Mouse (Mus musculus): ENCODE results near the gene Glrp1. TPM values are rescaled to one million over a fixed set of nuclear protein-coding genes. Genes with fewer than 3 reads are reported as not detected.

Gene Glrp1
- 0.42 TPM in 1 of 2 replicates, not detected in the other for total RNA-seq (2015; ENCODE audit: low replicate concordance)
- not detected in 2 replicates for total RNA-seq (2017; ENCODE audit: low replicate concordance)

- ATAC-seq (replicated peaks; ENCODE audit: low FRiP score, poor library complexity, severe bottlenecking), result no peak; the same call in 1 of the 2 replicates
Measured at GRCm38 (mm10) chr1:88509789-88510188, at the start of gene Glrp1. TSS of gene Glrp1 (minus strand) at chr1:88510066.

DNA sequence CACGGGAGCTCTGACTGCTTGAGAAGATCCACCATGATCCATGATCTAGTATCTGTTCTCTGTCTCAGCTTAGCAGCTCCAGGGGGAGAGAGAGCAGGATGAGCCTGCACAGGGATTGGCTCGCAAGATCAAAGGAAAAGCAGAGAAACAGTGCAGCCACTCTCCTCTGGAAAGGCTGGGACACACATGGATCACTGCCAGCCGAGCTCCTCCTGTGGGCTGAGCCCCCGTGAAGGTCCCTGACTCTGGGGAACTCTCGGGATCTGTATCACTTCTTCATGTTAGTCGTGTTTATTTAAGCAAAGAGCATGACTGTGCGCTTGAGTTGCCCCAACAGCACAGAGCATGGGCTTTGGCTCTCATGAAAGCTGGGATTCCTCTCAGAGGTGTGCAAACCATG, 49.4 kb upstream of the Glrp1 start:
- no peak for ATAC-seq (replicated peaks; ENCODE audit: low FRiP score, poor library complexity, severe bottlenecking)

DNA sequence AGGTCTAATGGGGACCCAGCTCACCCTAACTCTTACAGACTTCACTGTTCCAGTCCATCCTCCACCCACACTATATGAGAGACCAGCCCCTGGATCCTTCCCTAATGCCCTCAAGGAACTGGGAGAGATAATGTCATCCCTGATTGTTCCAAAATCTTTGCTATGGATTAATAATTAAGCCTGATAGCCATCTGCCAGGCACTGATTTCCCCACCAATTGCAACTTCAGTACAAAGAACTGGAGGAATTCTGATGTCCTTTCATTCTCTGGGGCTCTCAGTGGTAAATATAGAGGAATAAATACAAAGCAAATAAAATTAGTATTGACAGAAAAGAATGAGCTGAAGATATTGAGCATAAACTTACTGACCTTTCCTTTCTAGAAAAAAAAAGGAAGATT, 48.9 kb upstream of the Glrp1 start:
- no peak for ATAC-seq (replicated peaks; ENCODE audit: low FRiP score, poor library complexity, severe bottlenecking)

DNA sequence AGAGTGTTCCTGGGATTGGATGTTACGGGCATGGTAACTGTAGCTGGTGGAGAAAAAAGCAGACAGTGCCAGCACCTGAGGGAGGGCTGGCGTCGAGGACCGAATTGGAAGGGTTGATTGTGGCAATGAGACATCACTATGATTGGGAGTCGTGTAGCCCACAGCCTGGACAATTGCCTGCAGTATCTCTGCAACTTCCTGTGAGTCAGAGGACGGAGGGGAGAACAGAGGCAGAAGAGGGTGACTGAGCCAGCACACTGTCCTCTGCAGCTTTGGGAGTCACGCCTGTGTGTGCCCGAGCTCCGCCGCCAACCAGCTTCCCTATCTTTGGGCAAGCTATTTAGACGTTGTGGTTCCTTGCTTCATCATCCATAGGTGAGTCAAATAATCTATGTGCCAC, 46.5 kb upstream of the Glrp1 start:
- ATAC-seq (replicated peaks; ENCODE audit: low FRiP score, poor library complexity, severe bottlenecking), result no peak

GRCm38 (mm10) chr1:88553500-88554187, 43.8 kb upstream of the Glrp1 start:
- ATAC-seq (replicated peaks; ENCODE audit: low FRiP score, poor library complexity, severe bottlenecking), result no peak

DNA sequence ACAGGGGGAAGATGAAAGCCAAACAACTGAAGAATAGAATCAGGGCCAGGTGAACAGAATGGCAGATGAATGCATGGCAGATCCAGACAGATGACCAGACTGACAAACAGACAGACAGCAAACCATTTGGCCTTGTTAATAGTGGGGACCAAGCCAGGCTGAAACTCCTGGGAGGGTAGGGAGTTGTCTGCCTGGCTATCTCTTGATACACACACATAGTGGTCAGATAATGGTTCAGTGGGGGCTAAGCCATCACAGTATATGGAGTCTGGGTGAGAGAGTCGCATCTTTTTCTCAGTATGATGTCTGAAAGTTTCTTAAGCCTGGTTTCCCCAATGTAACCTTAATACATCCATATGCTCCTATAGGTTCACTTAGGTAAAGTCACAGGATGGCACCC, 39.4 kb upstream of the Glrp1 start:
- no peak for ATAC-seq (replicated peaks; ENCODE audit: low FRiP score, poor library complexity, severe bottlenecking)

GRCm38 (mm10) chr1:88547172-88547571, 37.3 kb upstream of the Glrp1 start:
- ATAC-seq (replicated peaks; ENCODE audit: low FRiP score, poor library complexity, severe bottlenecking), result no peak

DNA sequence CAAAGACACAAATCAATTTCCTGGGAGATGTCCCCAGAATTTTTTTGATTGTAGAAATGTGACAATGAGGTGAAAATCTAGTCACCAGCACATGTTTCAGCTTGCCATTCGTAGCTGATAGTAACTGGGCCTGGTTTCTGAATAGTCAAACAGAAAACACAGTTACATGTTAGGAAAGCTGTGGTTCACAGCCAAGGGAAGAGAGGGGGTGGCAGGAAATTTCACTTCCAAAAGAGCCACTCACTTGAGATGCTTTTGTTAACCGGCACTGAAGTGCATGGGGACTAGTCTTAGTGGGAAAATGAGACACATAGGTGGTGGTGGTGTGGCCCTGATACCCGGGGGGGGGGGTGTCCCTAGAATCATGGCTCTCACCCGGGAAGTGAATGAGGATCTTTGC, 33.7 kb upstream of the Glrp1 start:
- no peak for ATAC-seq (replicated peaks; ENCODE audit: low FRiP score, poor library complexity, severe bottlenecking)

GRCm38 (mm10) chr1:88539823-88540222, 30.0 kb upstream of the Glrp1 start:
- ATAC-seq (replicated peaks; ENCODE audit: low FRiP score, poor library complexity, severe bottlenecking), result no peak

GRCm38 (mm10) chr1:88539256-88539655, 29.4 kb upstream of the Glrp1 start:
- no peak for ATAC-seq (replicated peaks; ENCODE audit: low FRiP score, poor library complexity, severe bottlenecking)

GRCm38 (mm10) chr1:88536308-88536707, 26.4 kb upstream of the Glrp1 start:
- no peak for ATAC-seq (replicated peaks; ENCODE audit: low FRiP score, poor library complexity, severe bottlenecking)

- ATAC-seq (replicated peaks; ENCODE audit: low FRiP score, poor library complexity, severe bottlenecking), result no peak
Measured at GRCm38 (mm10) chr1:88534091-88534490, 24.2 kb upstream of the Glrp1 start.

GRCm38 (mm10) chr1:88526161-88526560, 16.3 kb upstream of the Glrp1 start:
- ATAC-seq (replicated peaks; ENCODE audit: low FRiP score, poor library complexity, severe bottlenecking), result no peak

DNA sequence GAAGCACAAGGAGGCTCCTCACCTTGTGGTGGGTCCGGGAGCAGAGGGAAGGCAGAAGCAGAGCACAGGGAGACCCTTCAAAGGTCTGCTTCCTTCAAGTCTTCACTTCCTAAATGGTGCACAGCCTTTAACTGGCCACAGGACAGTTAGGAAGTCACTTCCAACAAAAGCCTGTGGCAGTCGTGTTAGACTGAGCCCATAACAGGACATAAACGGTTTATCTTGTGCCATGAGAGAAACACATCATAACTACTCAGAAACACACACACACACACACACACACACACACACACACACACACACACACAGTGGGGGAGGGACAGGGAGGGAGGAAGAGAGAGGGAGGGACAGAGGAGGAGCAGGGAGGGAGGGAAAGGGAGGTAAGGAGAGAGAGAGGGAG, 15.8 kb upstream of the Glrp1 start:
- ATAC-seq (replicated peaks; ENCODE audit: low FRiP score, poor library complexity, severe bottlenecking), result no peak

- ATAC-seq (replicated peaks; ENCODE audit: low FRiP score, poor library complexity, severe bottlenecking), result no peak
Measured at GRCm38 (mm10) chr1:88521170-88521747, 11.4 kb upstream of the Glrp1 start.

- ATAC-seq (replicated peaks; ENCODE audit: low FRiP score, poor library complexity, severe bottlenecking), result no peak
Measured at GRCm38 (mm10) chr1:88513613-88514012, 3.7 kb upstream of the Glrp1 start.

GRCm38 (mm10) chr1:88507886-88508285, 2.0 kb downstream of the Glrp1 start:
- no peak for ATAC-seq (replicated peaks; ENCODE audit: low FRiP score, poor library complexity, severe bottlenecking)

- no peak for ATAC-seq (replicated peaks; ENCODE audit: low FRiP score, poor library complexity, severe bottlenecking)
Measured at GRCm38 (mm10) chr1:88507214-88507613, 2.7 kb downstream of the Glrp1 start.

DNA sequence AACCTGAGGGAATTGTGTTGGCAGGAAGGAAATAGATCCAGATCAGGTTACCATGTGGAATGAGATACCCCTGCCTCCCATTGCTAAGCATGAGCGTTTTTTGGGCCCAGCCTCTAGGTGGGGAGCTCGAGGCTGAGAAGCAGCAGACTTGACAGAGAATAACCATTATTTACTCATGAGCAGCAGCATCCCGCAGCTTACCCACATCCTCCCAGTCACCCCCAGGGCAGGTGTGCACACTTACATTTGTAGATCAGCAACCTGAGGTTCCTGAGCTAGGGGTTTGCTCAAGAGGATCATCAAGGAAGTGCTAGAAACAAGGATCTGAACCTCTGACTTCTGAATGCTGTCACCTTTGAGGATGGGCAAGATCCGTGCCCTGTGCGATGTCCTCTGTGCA, 3.5 kb downstream of the Glrp1 start:
- ATAC-seq (replicated peaks; ENCODE audit: low FRiP score, poor library complexity, severe bottlenecking), result no peak

DNA sequence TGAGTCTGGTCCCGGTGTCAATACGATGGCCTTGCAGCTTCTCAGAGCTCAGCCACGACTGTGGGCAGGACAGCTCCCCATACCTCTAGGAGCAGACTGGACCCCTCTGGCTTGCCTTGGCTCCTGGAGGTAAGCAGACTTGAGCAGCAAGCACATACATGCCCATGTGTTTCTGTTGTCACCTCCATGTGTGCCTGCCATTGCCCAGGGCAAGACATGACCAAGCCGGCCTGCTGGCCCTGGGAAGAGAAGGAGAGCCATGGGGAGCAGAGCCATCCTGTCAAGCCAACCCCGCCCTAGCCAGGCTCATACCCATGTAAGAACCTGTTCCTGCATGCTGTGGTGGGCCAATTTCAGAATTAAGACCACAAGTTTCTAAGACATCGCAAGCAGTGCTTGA, 4.2 kb downstream of the Glrp1 start:
- ATAC-seq (replicated peaks; ENCODE audit: low FRiP score, poor library complexity, severe bottlenecking), result no peak

GRCm38 (mm10) chr1:88504531-88504945, 5.3 kb downstream of the Glrp1 start:
- ATAC-seq (replicated peaks; ENCODE audit: low FRiP score, poor library complexity, severe bottlenecking), result no peak

GRCm38 (mm10) chr1:88502822-88503221, 7.0 kb downstream of the Glrp1 start:
- no peak for ATAC-seq (replicated peaks; ENCODE audit: low FRiP score, poor library complexity, severe bottlenecking)

Data from erythroblast, adult 5-6 weeks (primary cell).